25 mouse cellular contexts compared by ENCODE assay signal in genomic region chr19:30043691-30044090, GRCm38 (mm10). TPM values are rescaled to one million over a fixed set of nuclear protein-coding genes. Genes with fewer than 3 reads are reported as not detected.
A peak's percentile ranks its signal among the peaks of the same experiment; 100 is the strongest.
DNase-seq lines count a peak whose midpoint lies in the region; ATAC-seq lines count a peak whose summit lies in the region.
"Had no signal": no experiment of that assay in that cellular context is flagged by ENCODE, and none has a peak within 500 bp of the region (broad histone marks: within the 10 kb centered on the region; RNA-seq: fewer than 3 reads in every experiment).

No protein-coding gene starts in this region.

- H3K9me3 ChIP-seq in heart, embryonic 11.5 days (replicated peaks; ENCODE audit: control insufficient read depth, low read length) = no peaks in the 10 kb centered on the region
- H3K9me3 ChIP-seq in midbrain, embryonic 15.5 days = no peaks in the 10 kb centered on the region
- H3K9me3 ChIP-seq: embryonic facial prominence, embryonic 13.5 days; forebrain, embryonic 12.5 days; hindbrain, embryonic 15.5 days had no signal

- no peak overlapping the region for H3K4me3 ChIP-seq in heart, embryonic 11.5 days (ENCODE audit: low read depth, low read length)
- H3K4me3 ChIP-seq in midbrain, embryonic 15.5 days = no peak overlapping the region
- H3K4me3 ChIP-seq: embryonic facial prominence, embryonic 13.5 days; forebrain, embryonic 12.5 days; heart, adult 2 months; heart, embryonic 12.5 days; hindbrain, embryonic 10.5 days; hindbrain, embryonic 15.5 days had no signal

- WGBS in heart, embryonic 11.5 days (ENCODE audit: insufficient replicate concordance) = 93% methylated on average over 2 of the region's 2 CpGs
- 95% methylated on average over 2 of the region's 2 CpGs for WGBS in midbrain, embryonic 15.5 days

- no peaks in the 10 kb centered on the region for H3K4me1 ChIP-seq in heart, embryonic 11.5 days (ENCODE audit: control insufficient read depth, insufficient read depth, low read length)
- H3K4me1 ChIP-seq in midbrain, embryonic 15.5 days = no peaks in the 10 kb centered on the region
- H3K4me1 ChIP-seq: embryonic facial prominence, embryonic 13.5 days; forebrain, embryonic 12.5 days; hindbrain, embryonic 10.5 days; hindbrain, embryonic 15.5 days had no signal

- peaks cover 2% of the 10 kb centered on the region; the same call in 1 of the 2 replicates for H3K36me3 ChIP-seq in splenic B cell, adult 2 months (ENCODE audit: control insufficient read depth, insufficient read depth, low read length, poor library complexity, severe bottlenecking)
- H3K36me3 ChIP-seq in heart, embryonic 11.5 days (ENCODE audit: control insufficient read depth, insufficient read depth, low read length) = peaks cover 12% of the 10 kb centered on the region
- H3K36me3 ChIP-seq in midbrain, embryonic 15.5 days (replicated peaks) = no peaks in the 10 kb centered on the region

- peak; percentile 74 for DNase-seq in A20 (ENCODE audit: low read depth, low spot score)
- peak; percentile 87 for DNase-seq in induced T-regulatory cell, adult 2 months (ENCODE audit: low read depth)
- DNase-seq in splenic B cell, adult 2 months (ENCODE audit: low read depth, low spot score) = peak; percentile 61
- no peak for DNase-seq in cerebellum, adult 11 months
- DNase-seq: adrenal gland, adult 8-10 months; adrenal gland, postnatal 36 days; cerebellum, adult 11-12 months; cerebellum, adult 9-10 months; cerebellum, postnatal 25 days; gastrocnemius, postnatal 14 days; heart, adult 2 months had no signal

- ATAC-seq in CD4-positive, CD25-positive, alpha-beta regulatory T cell, adult 4 months = peak; percentile 95
- ATAC-seq in heart, embryonic 11.5 days (replicated peaks; ENCODE audit: insufficient number of reproducible peaks, low FRiP score, low TSS enrichment) = no peak
- no peak for ATAC-seq in midbrain, embryonic 15.5 days (replicated peaks)
- ATAC-seq: forebrain, embryonic 16.5 days; Patski had no signal

- H3K27me3 ChIP-seq in splenic B cell, adult 2 months (ENCODE audit: control insufficient read depth, insufficient read depth, low read length, poor library complexity, severe bottlenecking) = no peaks in the 10 kb centered on the region
- H3K27me3 ChIP-seq in heart, embryonic 11.5 days (ENCODE audit: control insufficient read depth, insufficient read depth, low read length) = no peaks in the 10 kb centered on the region
- H3K27me3 ChIP-seq in midbrain, embryonic 15.5 days (replicated peaks) = no peaks in the 10 kb centered on the region
- H3K27me3 ChIP-seq: embryonic facial prominence, embryonic 13.5 days; forebrain, embryonic 12.5 days; heart, embryonic 12.5 days; hindbrain, embryonic 15.5 days; Patski had no signal

- H3K27ac ChIP-seq in heart, embryonic 11.5 days (ENCODE audit: low read depth, low read length) = no peak overlapping the region
- no peak overlapping the region for H3K27ac ChIP-seq in midbrain, embryonic 15.5 days
- H3K27ac ChIP-seq: embryonic facial prominence, embryonic 13.5 days; forebrain, embryonic 12.5 days; heart, adult 2 months; hindbrain, embryonic 10.5 days; hindbrain, embryonic 15.5 days had no signal

- H3K9ac ChIP-seq in heart, embryonic 11.5 days (ENCODE audit: low read depth, low read length) = no peak overlapping the region
- H3K9ac ChIP-seq in midbrain, embryonic 15.5 days = no peak overlapping the region
- H3K9ac ChIP-seq: embryonic facial prominence, embryonic 13.5 days; forebrain, embryonic 12.5 days; heart, embryonic 12.5 days; hindbrain, embryonic 15.5 days had no signal

- H3K4me2 ChIP-seq in heart, embryonic 11.5 days = no peak overlapping the region
- no peak overlapping the region for H3K4me2 ChIP-seq in midbrain, embryonic 15.5 days
- H3K4me2 ChIP-seq: embryonic facial prominence, embryonic 13.5 days; forebrain, embryonic 12.5 days; heart, embryonic 12.5 days; hindbrain, embryonic 15.5 days had no signal

RNA-seq across cellular contexts. Expression of gene Uhrf2, which starts 13.4 kb away (rescaled TPM):
- 10 to 100 TPM; 33.8 to 49.0 TPM for polyA plus RNA-seq in CD4-positive, CD25-positive, alpha-beta regulatory T cell, adult 4 months (2017; shearing (Covaris generic))
- polyA plus RNA-seq in heart, embryonic 11.5 days (2014; fragmentation: Nextera tagmentation; extraction: Ambion mirVana) = 58.3 and 60.5 TPM in 2 replicates
- 54.2 and 57.0 TPM in 2 replicates for polyA plus RNA-seq in midbrain, embryonic 15.5 days (2015; fragmentation: Nextera tagmentation; extraction: Ambion mirVana)

RNA-seq across cellular contexts. Expression of gene Trpd52l3, which starts 40.1 kb away (rescaled TPM):
- not detected for polyA plus RNA-seq in CD4-positive, CD25-positive, alpha-beta regulatory T cell, adult 4 months (2017; shearing (Covaris generic))
- not detected in 2 replicates for polyA plus RNA-seq in heart, embryonic 11.5 days (2014; fragmentation: Nextera tagmentation; extraction: Ambion mirVana)
- polyA plus RNA-seq in midbrain, embryonic 15.5 days (2015; fragmentation: Nextera tagmentation; extraction: Ambion mirVana) = not detected in 2 replicates
- polyA plus RNA-seq: cortical plate, adult 2 months; embryonic facial prominence, embryonic 13.5 days; forebrain, embryonic 12.5 days; forebrain, embryonic 16.5 days; frontal cortex, adult 2 months; heart, adult 2 months; heart, embryonic 12.5 days; heart, embryonic 16.5 days; hindbrain, embryonic 10.5 days; hindbrain, embryonic 15.5 days; intestine, embryonic 14.5 days; Patski had no signal
